Mouse (Mus musculus) adrenal gland, postnatal 25 days (tissue): ENCODE measurements around the gene Slc25a17. TPM values are rescaled to one million over a fixed set of nuclear protein-coding genes. Genes with fewer than 3 reads are reported as not detected.

ENCODE experiments used
- DNase-seq: peaks from one replicate; pipeline ENCODE4 v3.0.0; 2021; ENCODE audit warnings: mixed read lengths
- long read RNA-seq: library from polyadenylated mRNA; stranded (forward); transcript quantifications from one replicate; pipeline ENCODE4 v2.0.0, GENCODE M21; 2021
- total RNA-seq: library from RNA; stranded (reverse); gene quantifications from 2 replicates; pipeline ENCODE4 v1.2.3, GENCODE M21; 2021

The Slc25a17 gene
- total RNA-seq = 82.7 and 85.5 TPM in 2 replicates
- long read RNA-seq, transcript Slc25a17-201 (9 exons, 1,724 nt) = major isoform, 82 of 93 reads
- long read RNA-seq, partial matches to known transcripts = 3 of 93 reads
- long read RNA-seq, other reads (novel, unspliced or antisense) = 8 of 93 reads

- peak; percentile 94 for DNase-seq
Measured at GRCm38 (mm10) chr15:81360345-81361021, at the start of gene Slc25a17. Slc25a17 (minus strand) TSS chr15:81360812.

DNA sequence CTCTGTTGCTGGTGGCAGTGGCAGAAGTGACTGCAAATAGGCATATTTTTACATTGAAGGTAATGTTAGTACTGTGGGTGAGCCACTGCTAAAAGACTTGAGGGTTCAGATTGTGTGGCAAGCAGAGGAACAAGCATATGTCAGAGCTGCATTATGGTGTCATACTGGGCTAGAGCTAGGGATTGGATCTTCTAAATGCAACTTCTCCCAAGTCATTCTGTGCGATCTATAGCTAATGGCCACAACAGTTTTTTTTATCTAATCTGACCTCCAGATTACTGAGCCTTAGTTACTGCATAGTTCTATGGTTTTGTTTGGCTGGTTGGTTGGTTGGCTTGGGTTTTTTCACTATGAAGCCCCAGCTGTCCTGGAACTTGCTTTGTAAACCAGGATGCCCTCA, 47.6 kb upstream of the Slc25a17 start, which contains the start of gene Dnajb7:
TSS of gene Dnajb7 (minus strand) at position 101 of the 400 bp plus-strand sequence.
- DNase-seq = no peak

GRCm38 (mm10) chr15:81405008-81405407, 44.4 kb upstream of the Slc25a17 start:
- DNase-seq = no peak

DNA sequence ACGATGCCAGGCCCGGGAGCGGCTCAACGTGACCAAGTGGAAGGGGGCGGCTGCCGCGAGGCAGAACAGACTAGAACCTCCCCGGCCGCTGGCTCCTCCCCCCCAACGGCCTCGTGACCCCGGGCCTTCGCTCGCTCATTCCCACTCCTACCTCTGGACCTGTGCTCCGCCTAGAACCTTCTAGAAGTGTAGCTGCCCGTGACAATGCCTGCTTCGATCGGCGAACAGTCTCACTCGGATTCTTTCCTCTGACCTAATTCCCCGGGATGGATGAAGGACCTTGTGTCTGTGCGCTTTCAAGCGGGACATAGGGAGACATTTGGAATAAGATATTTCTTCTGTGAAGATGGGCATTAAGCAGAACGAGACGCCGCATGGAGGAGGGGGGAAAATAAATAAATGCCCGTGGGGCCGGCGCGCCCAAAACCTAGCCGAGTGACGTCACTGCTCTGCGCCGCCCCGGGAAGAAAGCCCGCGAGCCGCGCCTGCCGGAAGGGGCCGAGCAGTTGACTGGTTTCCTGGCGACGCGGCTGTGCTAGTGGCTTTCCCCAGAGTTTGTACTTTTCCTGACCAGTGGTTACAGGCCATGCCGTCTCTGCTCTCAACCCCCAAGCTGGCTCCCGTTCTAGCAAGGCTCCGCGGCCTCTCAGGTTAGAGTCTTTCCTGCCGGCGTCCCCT, 39.2 kb upstream of the Slc25a17 start, which contains the start of the genes St13 and Xpnpep3:
TSS of gene St13 (minus strand) at position 440 of the 678 bp plus-strand sequence.
TSS of gene Xpnpep3 (plus strand) at position 501 of the 678 bp plus-strand sequence.
- DNase-seq = peak; percentile 99

DNA sequence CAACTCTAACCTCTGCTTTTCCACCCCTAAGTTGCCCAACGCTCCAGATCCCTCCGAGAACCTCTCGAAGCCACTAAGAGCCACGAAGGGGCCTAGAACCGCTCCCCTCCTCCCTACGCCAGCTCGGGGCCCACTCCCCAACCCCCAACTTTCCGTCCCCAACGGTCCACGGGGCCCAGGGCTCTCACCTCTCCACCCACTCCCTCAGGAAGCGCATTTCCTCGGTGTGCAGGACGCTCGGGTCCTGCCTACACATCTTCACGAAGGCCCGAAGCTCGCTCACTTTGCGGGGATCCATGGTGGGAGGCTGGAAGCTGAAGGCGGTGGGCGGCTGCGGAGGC, 38.7 kb upstream of the Slc25a17 start:
- no peak for DNase-seq

DNA sequence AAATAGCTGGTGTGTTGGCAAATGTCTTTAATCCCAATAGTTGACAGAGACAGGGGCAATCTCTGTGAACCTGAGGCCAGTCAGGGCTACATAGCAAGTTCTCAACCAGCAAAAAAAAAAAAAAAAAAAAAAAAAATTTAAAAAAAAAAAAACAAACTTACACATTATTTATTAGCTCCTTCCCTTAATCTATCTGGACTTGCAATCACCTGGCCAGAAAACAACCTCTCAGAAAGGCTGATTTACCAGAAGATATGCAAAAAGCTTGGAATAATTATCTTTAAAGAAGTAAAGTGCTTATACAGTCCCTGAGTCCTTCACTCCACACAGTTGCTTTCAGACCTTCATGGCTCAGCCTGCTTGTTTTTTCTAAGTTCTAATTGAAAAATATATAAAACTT, 37.6 kb upstream of the Slc25a17 start:
- no peak for DNase-seq

DNA sequence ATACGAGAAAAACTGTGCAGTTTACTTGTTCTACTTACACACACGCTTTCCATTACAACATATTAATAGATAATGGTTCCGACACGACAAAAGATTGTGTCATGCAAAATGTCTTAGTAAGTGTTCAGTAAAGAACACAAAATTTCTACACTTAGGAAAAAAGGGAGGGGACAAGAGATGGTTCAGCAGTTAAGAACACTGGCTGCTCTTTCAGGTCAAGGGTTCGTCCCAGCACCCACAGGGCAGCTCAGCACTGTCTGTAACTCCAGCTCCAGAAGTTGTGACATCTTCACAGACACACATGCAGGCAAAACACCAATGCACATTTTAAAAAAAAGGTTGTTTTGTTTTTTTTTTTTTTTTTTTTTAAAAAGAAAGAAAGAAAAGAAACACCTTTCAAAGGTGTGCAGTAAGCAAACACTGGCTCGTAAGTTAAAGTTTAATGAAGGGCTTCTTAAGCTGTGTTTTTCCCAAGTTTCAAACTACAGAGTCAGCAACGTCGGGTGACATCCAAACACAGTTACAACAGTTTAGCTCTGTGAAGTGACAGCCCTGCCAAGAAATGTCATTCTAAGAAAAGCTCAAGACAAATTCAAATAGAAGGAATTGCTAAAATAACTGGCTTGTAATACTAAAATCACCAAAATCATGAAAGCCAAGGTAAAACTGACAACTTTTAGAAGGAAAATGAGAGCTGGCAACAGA, 33.8 kb upstream of the Slc25a17 start:
- no peak for DNase-seq

DNA sequence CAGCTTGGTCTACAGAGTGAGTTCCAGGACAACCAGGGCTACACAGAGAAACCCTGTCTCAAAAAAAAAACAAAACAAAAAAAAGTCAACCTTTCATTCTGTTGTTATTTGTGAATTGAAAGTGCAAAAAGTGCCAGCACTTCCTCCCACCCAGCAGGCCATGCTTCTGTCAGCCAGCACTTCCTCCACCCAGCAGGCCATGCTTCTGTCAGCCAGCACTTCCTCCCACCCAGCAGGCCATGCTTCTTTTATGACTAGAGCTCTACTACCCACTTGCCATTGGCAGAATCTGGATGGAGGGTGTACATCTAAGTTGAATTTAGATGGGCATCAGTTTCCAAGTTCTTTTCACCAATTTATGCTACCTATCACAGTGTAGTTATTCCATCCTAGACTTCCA, 32.4 kb upstream of the Slc25a17 start:
- peak; percentile 10 for DNase-seq

GRCm38 (mm10) chr15:81386327-81386726, 25.7 kb upstream of the Slc25a17 start:
- no peak for DNase-seq

DNA sequence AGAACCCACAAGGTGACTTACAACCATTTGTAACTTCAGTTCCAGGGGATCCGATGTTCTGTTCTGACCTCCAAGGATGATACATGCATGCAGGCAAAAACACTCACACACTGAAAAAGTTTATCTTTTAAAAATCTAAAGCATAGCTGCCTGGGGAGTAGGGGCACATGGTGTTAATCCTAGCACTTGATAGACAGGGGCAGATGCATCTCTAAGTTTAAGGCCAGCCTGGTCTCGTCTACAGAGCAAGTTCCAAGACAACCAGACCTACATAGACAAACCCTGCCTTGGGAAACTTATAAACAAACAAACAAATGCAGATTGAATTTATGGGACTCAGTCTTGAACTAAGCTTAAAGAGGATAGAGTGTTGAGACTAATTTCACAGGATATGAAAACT, 18.2 kb upstream of the Slc25a17 start:
- DNase-seq = no peak

DNA sequence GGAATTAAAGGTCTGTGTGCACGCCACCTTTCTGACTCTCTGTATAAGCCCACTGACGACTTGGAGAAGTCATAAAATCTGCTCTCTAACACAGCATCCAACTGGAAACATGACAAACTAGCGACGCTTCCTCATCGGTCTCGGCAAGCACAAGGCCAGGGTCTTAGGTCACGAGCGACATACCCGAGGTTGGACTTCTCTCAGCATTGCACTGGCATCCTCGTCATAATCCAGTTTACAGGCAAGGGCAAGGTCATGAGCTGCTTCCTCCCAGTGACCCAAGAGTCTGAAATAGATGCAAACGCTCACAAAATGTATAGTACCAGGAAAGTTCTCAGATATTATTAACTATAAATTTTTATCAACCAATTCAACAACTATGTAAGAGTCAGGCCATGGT, 14.0 kb upstream of the Slc25a17 start:
- DNase-seq = no peak

DNA sequence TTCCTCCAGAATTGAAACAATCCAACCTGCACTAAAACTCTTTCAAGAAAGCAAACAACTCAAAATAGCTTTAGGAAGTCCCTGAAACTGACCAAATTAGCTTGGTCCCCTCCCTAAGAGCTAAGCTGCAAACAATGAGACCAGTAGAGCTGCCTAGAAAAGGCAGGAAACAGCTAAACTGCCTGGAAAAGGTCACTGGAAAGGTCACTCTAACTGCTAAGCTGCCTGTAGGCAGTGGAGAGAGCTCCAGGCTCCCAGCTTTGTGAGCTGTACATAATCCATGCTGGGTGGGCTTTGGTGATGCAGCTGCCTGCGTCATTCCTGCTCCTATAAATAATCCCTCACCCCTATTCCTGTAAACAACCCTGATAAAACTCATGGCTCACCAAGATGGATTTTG, 9.7 kb upstream of the Slc25a17 start:
- no peak for DNase-seq

DNA sequence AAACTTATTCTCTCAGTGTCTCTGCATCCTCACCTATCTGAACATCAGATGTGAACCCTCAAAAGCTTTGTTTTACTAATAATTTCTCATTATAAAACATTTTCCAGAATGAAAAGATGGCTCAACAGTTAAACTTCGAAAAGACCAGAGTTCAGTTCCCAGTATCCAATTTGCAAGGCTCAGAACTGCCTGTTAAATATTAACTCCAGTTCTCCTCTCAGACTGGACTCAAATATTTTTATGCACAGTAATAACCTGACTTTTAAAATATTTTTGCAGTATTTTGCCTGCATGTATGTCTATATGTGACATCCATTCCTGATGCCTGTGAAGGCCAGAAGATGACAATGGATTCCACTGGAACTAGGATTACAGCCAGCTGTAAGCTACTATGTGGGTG, 8.0 kb upstream of the Slc25a17 start:
- DNase-seq = no peak

- no peak for DNase-seq
Measured at GRCm38 (mm10) chr15:81366241-81366640, 5.6 kb upstream of the Slc25a17 start.

DNA sequence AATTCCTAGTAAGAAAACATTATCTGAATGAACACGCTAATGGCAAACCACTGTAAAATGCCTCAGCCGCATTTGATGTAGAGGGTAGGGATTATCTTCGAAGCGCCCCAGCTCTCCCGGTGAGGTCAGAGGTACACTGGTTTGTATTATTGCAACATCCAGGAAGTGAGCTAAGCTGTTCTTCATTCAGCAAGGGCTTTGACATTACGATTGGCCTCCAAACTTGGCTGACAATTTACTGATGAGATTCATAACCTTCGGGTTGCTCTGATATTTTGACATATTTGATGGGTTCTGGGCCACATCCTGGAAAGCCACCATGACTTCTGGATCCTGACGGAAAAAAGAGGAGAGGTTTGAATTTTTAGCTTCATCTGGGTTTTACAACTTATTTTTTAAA, 4.6 kb upstream of the Slc25a17 start:
- peak; percentile 27 for DNase-seq

GRCm38 (mm10) chr15:81364271-81364670, 3.7 kb upstream of the Slc25a17 start:
- no peak for DNase-seq

- no peak for DNase-seq
Measured at GRCm38 (mm10) chr15:81362501-81362900, 1.9 kb upstream of the Slc25a17 start.

- DNase-seq = no peak
Measured at GRCm38 (mm10) chr15:81361417-81362015, 904 bp upstream of the Slc25a17 start.

DNA sequence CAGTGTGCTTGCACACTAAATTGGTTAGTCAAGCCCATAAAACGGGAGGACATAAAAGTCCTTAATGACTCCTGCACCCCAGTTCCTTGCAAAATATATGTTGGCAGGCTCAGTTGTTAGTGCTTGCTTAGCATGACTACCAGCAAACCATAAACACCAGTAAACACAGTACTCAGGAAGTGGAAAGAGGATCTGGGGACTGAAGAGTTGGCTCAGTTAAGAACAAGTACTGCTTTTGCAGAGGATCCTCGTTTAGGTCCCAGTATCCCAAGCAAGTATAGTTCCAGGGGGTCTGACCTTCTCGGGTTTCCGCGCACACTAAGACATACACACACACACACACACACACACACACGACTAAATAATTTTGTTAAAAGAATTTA, 401 bp upstream of the Slc25a17 start:
- no peak for DNase-seq

DNA sequence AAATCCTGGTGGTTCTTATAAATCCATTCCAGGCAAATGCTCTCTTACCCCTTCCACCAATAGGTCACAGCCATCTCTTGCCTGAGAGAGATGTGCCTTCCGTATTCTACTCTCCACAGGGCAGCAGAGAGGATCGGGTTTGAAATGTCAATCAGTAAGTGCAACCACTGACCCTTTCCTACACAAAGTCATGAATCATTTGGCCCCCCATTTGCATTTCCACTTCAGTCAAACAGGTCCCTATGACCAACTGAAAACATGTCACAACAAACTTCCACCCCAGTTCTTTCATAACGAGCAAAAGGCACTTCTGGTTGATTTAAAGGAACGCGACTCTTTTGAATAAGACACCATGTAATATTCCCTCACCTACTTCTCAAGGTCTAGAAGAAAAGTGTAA, 1.2 kb downstream of the Slc25a17 start:
- DNase-seq = no peak

- DNase-seq = no peak
Measured at GRCm38 (mm10) chr15:81358943-81359342, 1.7 kb downstream of the Slc25a17 start.

- no peak for DNase-seq
Measured at GRCm38 (mm10) chr15:81356946-81357345, 3.7 kb downstream of the Slc25a17 start.
